Mouse (Mus musculus) small intestine, adult 2 months (tissue): ENCODE results near the gene Gm128. TPM values are rescaled to one million over a fixed set of nuclear protein-coding genes. Genes with fewer than 3 reads are reported as not detected.

Experiments
- H3K27ac ChIP-seq: fragments of 200-500 bp; 2 replicates; pipeline ENCODE4 v1.5.1; 2012; ENCODE audit warnings: low read depth, low read length, control low read depth, inconsistent platforms; ENCODE audit not compliant: insufficient read depth
- H3K27me3 ChIP-seq: fragments of 200-500 bp; 2 replicates; pipeline ENCODE4 v1.6.1; 2012; ENCODE audit warnings: mild to moderate bottlenecking, moderate library complexity, low read length, inconsistent platforms; ENCODE audit not compliant: control insufficient read depth, insufficient read depth
- H3K36me3 ChIP-seq: fragments of 200-500 bp; 2 replicates; pipeline ENCODE4 v1.6.1; 2012; ENCODE audit warnings: mild to moderate bottlenecking, low read length, control low read depth, inconsistent platforms; ENCODE audit not compliant: control insufficient read depth, insufficient read depth
- H3K4me1 ChIP-seq: fragments of 200-500 bp; 2 replicates; pipeline ENCODE4 v1.6.1; 2012; ENCODE audit warnings: low read length, inconsistent platforms, mixed read lengths; ENCODE audit not compliant: control insufficient read depth, insufficient read depth, insufficient read length
- H3K4me3 ChIP-seq: fragments of 200-500 bp; 2 replicates; pipeline ENCODE4 v1.5.1; 2012; ENCODE audit warnings: low read depth, mild to moderate bottlenecking, control low read depth, inconsistent platforms, low read length, moderate library complexity
- CTCF ChIP-seq: fragments of 200-500 bp; IDR thresholded peaks from 2 replicates; pipeline ENCODE4 v1.5.1; 2012; ENCODE audit warnings: low read depth, mild to moderate bottlenecking, control low read depth, inconsistent platforms, low read length, moderate library complexity, mixed read lengths; ENCODE audit not compliant: insufficient replicate concordance, insufficient read length; ENCODE audit errors: extremely low read depth
- POLR2A ChIP-seq: fragments of 200-500 bp; IDR thresholded peaks from 2 replicates; pipeline ENCODE4 v1.6.1; 2012; ENCODE audit warnings: low read depth, mild to moderate bottlenecking, control low read depth, inconsistent platforms, low read length, moderate library complexity
- WGBS: fragments of 180-500 bp; shearing (Covaris S2); methylation state at CpG from one replicate; pipeline ENCODE4 v1.1.7; 2018; 5-methylcytosine and 5-hydroxymethylcytosine counted together
- polyA plus RNA-seq: library from polyadenylated mRNA; depleted of rRNA; stranded (reverse); fragments of >200 nt; gene quantifications from 2 replicates; pipeline ENCODE4 v1.2.3, GENCODE M21; 2012

Gene Gm128
- polyA plus RNA-seq, 1 experiment, result 0.13 TPM

DNA sequence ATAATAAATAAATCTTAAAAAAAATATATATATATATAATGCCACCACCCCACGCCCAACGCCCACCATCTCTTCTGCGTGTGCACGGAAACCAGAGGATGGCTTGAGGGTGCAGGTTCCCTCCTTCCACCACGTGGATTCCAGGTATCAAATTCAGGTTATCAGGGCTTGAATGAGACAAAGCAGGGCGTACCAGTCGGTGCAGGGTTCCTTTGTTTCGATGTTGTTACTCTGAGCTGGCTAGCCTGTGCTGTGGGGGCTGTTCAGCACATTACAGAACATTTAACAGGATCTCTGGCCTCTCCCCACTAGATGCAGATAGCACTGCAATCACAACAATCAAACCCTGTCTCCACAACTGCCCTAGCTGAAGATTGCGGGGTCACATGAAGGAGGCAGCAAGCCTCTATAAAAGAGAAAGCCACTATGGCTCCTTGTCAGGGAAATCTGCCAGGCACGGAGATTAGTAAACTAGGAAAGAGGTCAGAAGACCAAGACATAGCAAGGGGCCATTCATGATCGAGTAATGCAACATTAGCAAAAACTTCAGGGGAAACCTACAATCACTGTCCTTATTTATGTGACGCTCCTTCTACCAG, 29.5 kb upstream of the Gm128 start:
- TF ChIP-seq POLR2A (no peak), CTCF (no peak)
- H3K4me1 ChIP-seq, result peaks cover 3% of the 10 kb centered on the region; the same call in 1 of the 2 replicates
- 0 out of 2 replicates have a peak, but pooled peaks cover 3% of the 10 kb centered on the region for H3K36me3 ChIP-seq
- no peak overlapping the region for H3K4me3 ChIP-seq
- WGBS, result 82% methylated on average over 12 of the region's 12 CpGs
- H3K27ac ChIP-seq, result no peak overlapping the region
- no peaks in the 10 kb centered on the region for H3K27me3 ChIP-seq

GRCm38 (mm10) chr3:95269789-95270188, 28.4 kb upstream of the Gm128 start:
- Histone ChIP-seq H3K4me3 (no peak overlapping the region), H3K27ac (no peak overlapping the region), H3K27me3 (no peaks in the 10 kb centered on the region), H3K4me1 (peaks cover 3% of the 10 kb centered on the region; the same call in 1 of the 2 replicates), H3K36me3 (0 out of 2 replicates have a peak, but pooled peaks cover 3% of the 10 kb centered on the region)
- TF ChIP-seq CTCF (no peak), POLR2A (no peak)
- 90% methylated on average over 5 of the region's 5 CpGs for WGBS

DNA sequence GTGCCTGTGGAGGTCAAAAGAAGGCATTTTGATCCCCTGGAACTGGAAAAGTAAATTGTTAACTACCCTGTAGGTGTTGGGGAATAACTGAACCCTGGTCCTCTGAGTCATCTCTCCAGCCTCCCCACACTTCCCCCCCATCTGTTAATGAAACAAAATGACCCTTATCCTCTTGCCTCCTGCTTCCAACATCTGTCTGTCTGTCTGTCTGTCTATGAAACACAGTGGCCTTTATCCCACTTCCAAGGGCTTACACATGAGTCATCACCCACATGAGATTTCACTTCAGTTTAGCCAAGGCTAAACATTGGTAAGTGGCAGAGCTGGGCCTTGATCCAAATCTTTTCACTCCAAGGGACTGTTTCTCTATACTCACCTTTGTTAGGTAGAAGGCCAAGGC, 26.5 kb upstream of the Gm128 start:
- no peak overlapping the region for H3K4me3 ChIP-seq
- H3K36me3 ChIP-seq, result peaks cover 6% of the 10 kb centered on the region
- peaks cover 5% of the 10 kb centered on the region for H3K4me1 ChIP-seq
- no peak for TF ChIP-seq CTCF
- no peak for TF ChIP-seq POLR2A
- no peaks in the 10 kb centered on the region for H3K27me3 ChIP-seq
- no peak overlapping the region for H3K27ac ChIP-seq

DNA sequence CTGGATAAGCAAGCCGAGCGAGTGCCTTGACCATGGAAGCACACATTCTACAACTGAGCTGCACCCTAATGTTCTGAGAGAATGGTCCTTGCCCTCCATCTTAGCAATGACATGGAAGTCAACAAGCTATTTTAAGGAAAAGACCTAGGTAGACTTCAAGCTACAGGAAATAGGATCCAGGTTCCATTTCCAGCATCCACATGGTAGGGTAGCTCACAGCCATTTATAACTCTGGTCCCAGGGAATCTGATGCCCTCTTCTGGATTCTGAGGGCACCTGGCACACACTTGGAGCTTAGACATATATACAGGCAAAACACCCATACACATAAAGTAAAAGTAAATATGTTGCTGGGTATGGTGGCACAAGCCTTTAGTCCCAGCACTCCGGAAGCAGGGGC, 24.7 kb upstream of the Gm128 start:
- H3K4me1 ChIP-seq, result peaks cover 5% of the 10 kb centered on the region
- 97% methylated on average over 3 of the region's 3 CpGs for WGBS

GRCm38 (mm10) chr3:95264724-95265123, 23.3 kb upstream of the Gm128 start:
- Histone ChIP-seq H3K27ac (no peak overlapping the region), H3K36me3 (peaks cover 18% of the 10 kb centered on the region), H3K4me1 (peaks cover 5% of the 10 kb centered on the region), H3K27me3 (no peaks in the 10 kb centered on the region), H3K4me3 (no peak overlapping the region)
- WGBS, result 77% methylated on average over 1 of the region's 1 CpGs
- no peak for TF ChIP-seq POLR2A
- no peak for TF ChIP-seq CTCF

More for the DNA sequence above, 24.7 kb upstream of the Gm128 start:
- H3K27me3 ChIP-seq, result no peaks in the 10 kb centered on the region
- H3K4me3 ChIP-seq, result no peak overlapping the region
- H3K27ac ChIP-seq, result no peak overlapping the region
- H3K36me3 ChIP-seq, result peaks cover 13% of the 10 kb centered on the region
- TF ChIP-seq CTCF (no peak), POLR2A (no peak)

DNA sequence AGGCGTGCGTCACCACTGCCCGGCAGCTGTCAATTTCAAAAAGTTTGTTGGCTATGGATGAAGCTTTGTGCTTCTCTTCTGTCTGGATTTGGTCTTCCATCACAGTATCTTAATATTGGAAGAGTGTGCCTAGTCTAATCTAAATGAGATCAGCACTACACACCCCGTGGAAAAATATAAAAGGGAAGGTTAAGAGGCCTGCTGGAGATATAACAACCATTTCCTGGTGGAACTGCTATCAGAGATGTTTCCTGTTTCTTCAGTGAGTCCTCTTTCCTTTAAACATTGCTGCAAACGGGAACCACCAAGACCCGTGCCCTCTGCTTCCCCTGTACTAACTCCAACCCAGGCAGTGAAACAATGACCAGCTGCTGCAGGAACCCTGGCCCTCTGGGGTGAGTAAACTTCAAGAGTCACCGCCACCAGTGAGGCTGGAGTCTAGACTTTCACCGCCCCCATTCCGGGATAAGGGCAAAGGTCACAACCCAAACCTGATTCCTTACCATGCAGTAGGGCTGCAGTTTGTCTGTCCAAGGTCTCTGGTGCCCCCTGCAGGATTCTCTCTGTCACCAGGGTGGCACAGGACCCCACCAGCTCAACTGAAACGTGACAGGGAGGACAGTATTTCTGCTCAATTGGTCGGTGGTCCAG, 21.8 kb upstream of the Gm128 start:
- TF ChIP-seq CTCF (peak; percentile 81; the same call in 1 of the 2 replicates), POLR2A (no peak)
- peak overlapping the region; percentile 25; the same call in 1 of the 2 replicates for H3K27ac ChIP-seq
- H3K4me3 ChIP-seq, result no peak overlapping the region; the same call in 1 of the 2 replicates
- 32% methylated on average over 11 of the region's 11 CpGs for WGBS
- peaks cover 5% of the 10 kb centered on the region for H3K4me1 ChIP-seq
- H3K36me3 ChIP-seq, result peaks cover 21% of the 10 kb centered on the region
- no peaks in the 10 kb centered on the region for H3K27me3 ChIP-seq

DNA sequence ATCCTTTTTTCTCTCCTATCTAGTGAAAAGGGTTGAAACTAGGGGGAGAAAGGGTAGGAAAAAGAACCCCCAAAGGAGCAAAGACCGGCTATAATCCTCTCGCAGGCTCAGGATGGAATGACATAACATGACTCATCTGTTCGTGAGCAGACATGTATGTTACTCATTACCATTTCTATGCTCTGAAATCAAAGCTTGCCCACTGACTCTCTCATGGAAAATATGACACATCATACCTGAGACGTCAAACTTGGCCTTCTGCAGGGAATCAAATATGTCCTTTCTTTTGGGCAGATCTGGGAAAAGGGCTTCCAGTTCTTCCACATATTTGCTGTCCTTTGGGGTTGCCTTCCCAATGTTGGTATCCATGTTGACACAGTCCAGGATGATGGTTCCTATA, 20.6 kb upstream of the Gm128 start:
- 91% methylated on average over 4 of the region's 4 CpGs for whole genome bisulfite sequencing
- H3K4me3 ChIP-seq, result no peak overlapping the region
- no peak overlapping the region for H3K27ac ChIP-seq
- no peak for TF ChIP-seq POLR2A
- TF ChIP-seq CTCF, result no peak
- H3K36me3 ChIP-seq, result peaks cover 25% of the 10 kb centered on the region
- H3K27me3 ChIP-seq, result no peaks in the 10 kb centered on the region
- peaks cover 2% of the 10 kb centered on the region for H3K4me1 ChIP-seq
